Mouse (Mus musculus) cerebellum, adult 2 months (tissue): ENCODE results near the gene Syngr2. TPM values are rescaled to one million over a fixed set of nuclear protein-coding genes. Genes with fewer than 3 reads are reported as not detected.

ENCODE experiments used
- DNase-seq, 2 experiments: peaks; one replicate each; pipeline ENCODE4 v3.0.0; 2021
- H3K27ac ChIP-seq: fragments of 200-500 bp; 2 replicates; pipeline ENCODE4 v1.5.1; 2012; ENCODE audit warnings: low read length, control low read depth, inconsistent platforms; ENCODE audit not compliant: insufficient read depth
- H3K27me3 ChIP-seq: fragments of 200-500 bp; 2 replicates; pipeline ENCODE4 v1.6.1; 2012; ENCODE audit warnings: inconsistent platforms, mild to moderate bottlenecking, low read length, moderate library complexity; ENCODE audit not compliant: control insufficient read depth, insufficient read depth
- H3K4me1 ChIP-seq: fragments of 200-500 bp; 2 replicates; pipeline ENCODE4 v1.6.1; 2011; ENCODE audit warnings: low read length; ENCODE audit not compliant: control insufficient read depth, insufficient read depth
- H3K4me3 ChIP-seq: fragments of 200-500 bp; replicated peaks from 2 replicates; pipeline ENCODE3; 2011; ENCODE audit warnings: mild to moderate bottlenecking, low read depth, low read length, control low read depth; ENCODE audit not compliant: insufficient read depth
- CTCF ChIP-seq: fragments of 200-500 bp; IDR thresholded peaks from 2 replicates; pipeline ENCODE4 v1.5.1; 2011; ENCODE audit warnings: low read depth, mild to moderate bottlenecking, control low read depth, low read length, moderate library complexity, borderline replicate concordance; ENCODE audit not compliant: insufficient read depth
- POLR2A ChIP-seq: fragments of 200-500 bp; IDR thresholded peaks from 2 replicates; pipeline ENCODE4 v1.6.1; 2011; ENCODE audit warnings: low read length, control low read depth, borderline replicate concordance; ENCODE audit not compliant: insufficient read depth
- WGBS: fragments of 180-500 bp; shearing (Covaris S2); methylation state at CpG from one replicate; pipeline ENCODE4 v1.1.7; 2018; 5-methylcytosine and 5-hydroxymethylcytosine counted together
- polyA plus RNA-seq: library from polyadenylated mRNA; depleted of rRNA; stranded (reverse); fragments of >200 nt; gene quantifications from 2 replicates; pipeline ENCODE4 v1.2.3, GENCODE M21; 2012

Gene Syngr2
- polyA plus RNA-seq, 1 experiment = 14.7 TPM

DNA sequence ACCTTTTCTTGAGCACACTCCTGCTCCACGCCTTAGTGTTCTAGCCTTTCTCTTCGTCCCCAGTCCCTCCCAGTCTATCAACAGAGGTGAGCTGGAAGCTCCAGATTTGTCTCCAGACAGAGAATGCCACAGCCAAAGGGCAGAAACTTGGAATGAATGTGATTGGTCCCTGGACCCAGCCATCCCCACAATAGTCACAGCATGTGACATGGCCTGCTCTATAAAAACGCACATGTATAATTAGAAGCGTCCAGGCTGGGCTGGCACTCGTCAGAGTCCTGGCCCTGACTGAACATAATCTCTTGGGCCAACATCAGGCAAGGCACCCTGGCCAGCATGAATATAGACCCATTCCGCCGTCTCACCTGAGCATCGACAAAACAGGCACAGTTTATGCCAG lies 9.6 kb downstream of the Syngr2 start:
- no peak for TF ChIP-seq POLR2A
- no peak for TF ChIP-seq CTCF
- Histone ChIP-seq H3K4me1 (peaks cover 11% of the 10 kb centered on the region), H3K27me3 (no peaks in the 10 kb centered on the region), H3K4me3 (no peak overlapping the region), H3K27ac (no peak overlapping the region)
- peak in 1 of 2 experiments; percentile 46 for DNase-seq
- 17% methylated on average over 8 of the region's 8 CpGs for WGBS

DNA sequence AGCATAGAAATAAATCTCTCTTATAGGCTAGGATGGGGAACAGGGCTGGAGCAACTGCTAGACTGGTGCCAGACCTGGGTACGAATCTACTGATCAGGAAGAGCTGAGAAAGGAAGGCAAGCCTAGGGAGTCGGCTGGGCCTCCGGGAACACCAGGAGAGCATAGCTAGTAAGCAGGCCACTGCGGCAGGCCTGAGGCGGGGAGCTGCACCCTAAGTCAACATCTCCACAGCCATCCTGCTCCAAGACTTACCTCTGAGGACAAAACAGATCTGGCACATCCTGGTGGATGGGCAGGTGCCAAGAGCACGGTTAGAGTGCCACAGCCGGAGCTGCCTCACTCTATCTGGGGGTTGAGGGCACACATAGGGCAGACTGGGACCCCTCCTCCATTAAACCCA lies 10.7 kb downstream of the Syngr2 start:
- H3K4me3 ChIP-seq = no peak overlapping the region
- 79% methylated on average over 7 of the region's 7 CpGs for WGBS

DNA sequence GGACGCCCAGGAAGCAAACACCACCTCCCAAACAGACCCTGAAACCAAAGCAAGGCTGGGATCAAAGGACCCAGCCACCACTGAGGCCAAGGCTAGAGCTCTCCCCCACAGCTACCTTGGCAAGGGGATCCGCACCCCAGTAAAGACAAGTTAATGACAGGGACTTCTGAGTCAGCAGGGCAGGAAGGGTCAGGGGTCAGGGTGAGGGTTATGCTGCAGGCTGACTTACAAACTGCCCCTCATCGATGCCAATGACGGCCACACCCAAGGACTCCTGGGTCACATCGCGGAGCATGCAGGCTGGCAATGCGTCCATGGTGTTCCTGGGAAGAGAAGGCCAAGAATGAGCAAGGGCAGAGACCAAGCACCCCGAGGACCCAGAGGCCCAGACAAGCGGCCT lies 12.4 kb downstream of the Syngr2 start:
- Histone ChIP-seq H3K4me3 (no peak overlapping the region), H3K27me3 (no peaks in the 10 kb centered on the region; the same call in 1 of the 2 replicates), H3K4me1 (peaks cover 17% of the 10 kb centered on the region), H3K27ac (no peak overlapping the region)
- TF ChIP-seq POLR2A (no peak), CTCF (no peak)
- DNase-seq = no peak
- WGBS = 93% methylated on average over 9 of the region's 9 CpGs

More for the DNA sequence above, 10.7 kb downstream of the Syngr2 start:
- TF ChIP-seq CTCF (no peak), POLR2A (no peak)
- no peak for DNase-seq
- H3K27me3 ChIP-seq = no peaks in the 10 kb centered on the region
- H3K27ac ChIP-seq = no peak overlapping the region
- peaks cover 11% of the 10 kb centered on the region for H3K4me1 ChIP-seq

DNA sequence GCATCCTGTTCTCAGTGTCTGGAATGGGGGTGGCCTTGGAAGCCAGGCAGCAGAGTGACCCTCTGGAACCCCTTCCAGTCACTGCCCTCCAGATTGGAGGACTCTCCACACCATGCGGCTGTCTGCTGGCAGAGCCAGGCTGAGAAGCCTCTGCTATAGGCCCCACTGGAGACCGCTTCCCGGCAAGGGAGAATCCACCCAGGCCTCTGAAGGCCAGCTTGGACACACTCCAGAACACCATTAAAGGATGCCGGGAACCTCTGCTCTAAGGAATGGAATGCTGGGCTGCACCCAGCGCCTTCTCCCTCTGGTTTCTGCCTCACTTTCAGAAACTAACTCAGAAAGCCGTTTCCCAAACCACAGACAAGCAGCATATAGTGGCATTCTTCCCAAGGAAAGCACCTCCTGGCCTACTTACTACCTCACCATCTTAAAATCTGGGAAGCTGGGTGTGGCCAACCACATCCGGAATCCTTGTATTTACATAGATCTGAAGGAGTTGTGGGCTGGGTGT lies 13.3 kb downstream of the Syngr2 start:
- Histone ChIP-seq H3K4me1 (peaks cover 17% of the 10 kb centered on the region), H3K27ac (no peak overlapping the region), H3K27me3 (no peaks in the 10 kb centered on the region; the same call in 1 of the 2 replicates), H3K4me3 (no peak overlapping the region)
- TF ChIP-seq POLR2A (no peak), CTCF (no peak)
- WGBS = 82% methylated on average over 7 of the region's 7 CpGs
- no peak for DNase-seq

DNA sequence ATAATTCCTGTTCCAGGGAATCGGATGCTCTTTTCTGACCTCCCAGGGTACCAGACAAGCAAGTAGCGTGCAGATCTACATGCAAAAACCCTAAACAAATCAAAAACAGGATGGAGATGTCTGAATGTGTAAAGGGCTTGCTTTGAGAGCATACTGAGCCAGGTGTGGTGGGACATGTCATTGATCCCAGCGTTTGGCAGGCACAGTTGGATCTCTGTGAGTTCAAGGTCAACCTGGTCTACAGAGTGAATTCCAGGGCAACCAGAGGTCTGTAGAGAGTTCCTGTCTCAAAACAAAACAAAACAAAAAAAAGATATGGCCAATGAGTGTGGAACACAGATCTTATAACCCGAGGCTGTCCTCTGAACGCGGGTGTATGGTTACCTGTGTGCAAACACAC lies 13.9 kb downstream of the Syngr2 start:
- WGBS = 95% methylated on average over 6 of the region's 6 CpGs
- no peak for DNase-seq
- no peak for TF ChIP-seq CTCF
- no peak for TF ChIP-seq POLR2A
- no peaks in the 10 kb centered on the region; the same call in 1 of the 2 replicates for H3K27me3 ChIP-seq
- no peak overlapping the region for H3K4me3 ChIP-seq
- peaks cover 17% of the 10 kb centered on the region for H3K4me1 ChIP-seq
- no peak overlapping the region for H3K27ac ChIP-seq

DNA sequence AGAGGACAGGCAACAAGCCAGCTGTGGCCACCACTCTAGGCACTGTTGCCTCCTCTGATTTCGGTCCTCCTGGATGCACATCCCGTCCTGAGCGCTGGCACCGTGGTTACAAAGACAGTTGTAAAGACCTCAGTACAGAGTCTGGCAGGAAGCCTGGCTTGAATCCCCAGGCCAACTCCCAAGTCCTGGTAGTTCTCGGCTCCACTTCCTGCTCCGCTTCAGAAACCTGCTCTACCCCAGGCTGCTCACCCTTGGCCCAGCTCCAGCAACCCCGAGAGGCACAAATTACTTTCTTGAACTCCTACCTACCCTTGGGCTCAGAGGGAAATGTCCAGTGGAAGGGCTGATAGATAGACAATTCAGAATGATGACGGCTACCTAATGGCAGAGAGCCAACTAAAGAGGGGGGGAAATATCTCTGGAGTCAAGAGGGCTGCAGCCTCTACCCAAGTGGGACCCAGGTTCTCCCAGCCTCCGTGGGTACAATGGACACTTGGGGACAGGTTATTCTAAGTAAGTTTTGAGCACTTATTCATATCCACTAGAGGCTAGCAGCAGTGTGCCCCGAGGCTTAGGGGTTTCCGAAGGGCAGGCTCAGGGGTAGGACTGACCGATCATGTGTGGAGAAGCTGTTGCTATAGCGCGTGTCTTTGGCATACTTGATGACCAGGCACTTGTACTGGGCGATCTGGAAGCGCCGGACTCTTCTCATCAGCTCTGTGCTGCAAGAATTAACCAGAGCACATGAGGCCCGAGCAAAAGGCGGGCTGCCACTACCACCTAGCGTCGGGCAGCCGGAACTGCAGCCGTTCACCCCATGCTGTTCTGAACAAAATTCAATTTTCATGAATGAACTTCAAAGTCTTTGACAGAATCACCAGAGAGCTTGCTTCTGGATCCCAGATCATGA lies 14.8 kb downstream of the Syngr2 start:
- H3K4me1 ChIP-seq = peaks cover 14% of the 10 kb centered on the region
- no peak overlapping the region for H3K4me3 ChIP-seq
- no peak overlapping the region for H3K27ac ChIP-seq
- H3K27me3 ChIP-seq = no peaks in the 10 kb centered on the region; the same call in 1 of the 2 replicates
- no peak for TF ChIP-seq POLR2A
- TF ChIP-seq CTCF = peak; percentile 97
- WGBS = 4% methylated on average over 23 of the region's 23 CpGs
- peak; percentile 72 to 80 for DNase-seq

DNA sequence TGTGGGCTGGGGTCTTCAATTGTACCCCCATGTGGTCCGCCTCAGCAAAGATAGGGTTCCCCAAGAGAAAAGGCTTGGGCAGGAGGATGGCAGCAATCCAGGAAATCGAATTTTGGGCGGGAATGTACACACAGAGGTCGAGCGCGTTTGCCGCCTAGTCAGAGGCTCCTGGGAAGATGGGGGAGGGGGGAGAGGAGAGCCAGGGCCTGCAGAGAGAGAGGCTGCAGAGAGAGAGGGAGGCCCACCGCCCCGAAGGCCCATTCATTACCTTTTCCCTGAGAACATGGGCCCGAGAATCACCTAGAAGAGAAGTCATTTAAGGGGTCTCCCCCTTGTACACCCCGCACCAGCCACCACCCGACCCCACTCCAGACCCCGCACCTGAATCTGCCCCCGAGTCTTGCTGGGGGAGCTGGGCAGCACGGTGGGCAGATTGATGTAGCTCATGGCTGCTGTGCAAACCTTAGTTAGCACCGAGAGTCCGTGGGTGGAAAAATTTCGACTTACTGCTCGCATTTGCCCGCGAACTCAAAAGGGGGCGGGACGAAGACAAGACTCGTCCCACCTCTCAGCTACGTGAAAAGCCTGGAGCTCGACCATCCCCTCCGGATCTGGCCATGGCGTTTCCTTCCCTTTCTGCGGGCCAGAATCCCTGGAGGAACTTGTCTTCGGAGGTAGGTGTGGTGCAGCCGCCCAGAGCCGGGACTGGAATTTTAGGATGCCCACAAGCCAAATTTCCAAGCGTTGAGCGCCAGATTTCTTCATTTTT lies 16.0 kb downstream of the Syngr2 start, which contains the start of the genes Afmid and Tk1:
Gene Afmid, plus strand, starts transcription at position 592 of the 769 bp plus-strand sequence.
Gene Tk1, minus strand, starts transcription at position 760 of the 769 bp plus-strand sequence.
- H3K4me3 ChIP-seq = no peak within 1 kb of the TSS
- 2% methylated on average over 34 of the region's 34 CpGs for WGBS
- H3K27me3 ChIP-seq = no peaks in the 10 kb centered on the region; the same call in 1 of the 2 replicates
- TF ChIP-seq POLR2A = no peak
- no peak for TF ChIP-seq CTCF
- H3K27ac ChIP-seq = no peak within 1 kb of the TSS
- H3K4me1 ChIP-seq = peaks cover 10% of the 10 kb centered on the region; the same call in 1 of the 2 replicates
- DNase-seq = no peak
